Mouse (Mus musculus): ENCODE data around the gene Gm42674. TPM values are rescaled to one million over a fixed set of nuclear protein-coding genes. Genes with fewer than 3 reads are reported as not detected.

Gm42674 gene
- polyA plus RNA-seq, 1 experiment, result not detected

GRCm38 (mm10) chr3:90639511-90640154 is 37.9 kb downstream of the Gm42674 start:
- WGBS, result 49% methylated on average over 7 of the region's 7 CpGs
- no peak for TF ChIP-seq POLR2A (IDR thresholded peaks at IDR 0.05; ENCODE audit: low read depth, low read length)
- peak; percentile 52; the same call in 1 of the 2 replicates for TF ChIP-seq CTCF (IDR thresholded peaks at IDR 0.05; ENCODE audit: extremely low read depth, insufficient read depth, insufficient read length, insufficient replicate concordance)
- H3K27me3 ChIP-seq (ENCODE audit: control insufficient read depth, insufficient read depth, low read length), result no peaks in the 10 kb centered on the region
- no peak overlapping the region for H3K27ac ChIP-seq (ENCODE audit: insufficient read depth, low read length)
- peak in 1 of 2 experiments; percentile 61 for DNase-seq (ENCODE audit: low read depth in 1 of 2, low spot score in 2 of 2)
- no peaks in the 10 kb centered on the region for H3K4me1 ChIP-seq (ENCODE audit: control insufficient read depth, insufficient read depth, insufficient read length)
- no peak overlapping the region for H3K4me3 ChIP-seq (ENCODE audit: extremely low read depth, insufficient read depth, insufficient read length)
- no peaks in the 10 kb centered on the region for H3K36me3 ChIP-seq (ENCODE audit: control insufficient read depth, insufficient read depth, low read length)

GRCm38 (mm10) chr3:90640981-90641380 is 39.3 kb downstream of the Gm42674 start:
- H3K4me1 ChIP-seq (ENCODE audit: control insufficient read depth, insufficient read depth, insufficient read length), result no peaks in the 10 kb centered on the region
- 75% methylated on average over 7 of the region's 7 CpGs for WGBS
- TF ChIP-seq POLR2A (IDR thresholded peaks at IDR 0.05; ENCODE audit: low read depth, low read length) (no peak), CTCF (IDR thresholded peaks at IDR 0.05; ENCODE audit: extremely low read depth, insufficient read depth, insufficient read length, insufficient replicate concordance) (no peak)

GRCm38 (mm10) chr3:90644220-90644619 is 42.5 kb downstream of the Gm42674 start:
- no peaks in the 10 kb centered on the region for H3K36me3 ChIP-seq (ENCODE audit: control insufficient read depth, insufficient read depth, low read length)
- no peak overlapping the region for H3K4me3 ChIP-seq (ENCODE audit: extremely low read depth, insufficient read depth, insufficient read length)
- 44% methylated on average over 3 of the region's 3 CpGs for WGBS
- H3K4me1 ChIP-seq (ENCODE audit: control insufficient read depth, insufficient read depth, insufficient read length), result no peaks in the 10 kb centered on the region
- no peak overlapping the region for H3K27ac ChIP-seq (ENCODE audit: insufficient read depth, low read length)
- peak; percentile 63; the same call in 1 of the 2 replicates for TF ChIP-seq CTCF (IDR thresholded peaks at IDR 0.05; ENCODE audit: extremely low read depth, insufficient read depth, insufficient read length, insufficient replicate concordance)
- no peak for TF ChIP-seq POLR2A (IDR thresholded peaks at IDR 0.05; ENCODE audit: low read depth, low read length)
- no peaks in the 10 kb centered on the region for H3K27me3 ChIP-seq (ENCODE audit: control insufficient read depth, insufficient read depth, low read length)
- peak in 1 of 2 experiments; percentile 46 for DNase-seq (ENCODE audit: low read depth in 1 of 2, low spot score in 2 of 2)

More at GRCm38 (mm10) chr3:90640981-90641380, 39.3 kb downstream of the Gm42674 start:
- no peak overlapping the region for H3K27ac ChIP-seq (ENCODE audit: insufficient read depth, low read length)
- H3K4me3 ChIP-seq (ENCODE audit: extremely low read depth, insufficient read depth, insufficient read length), result no peak overlapping the region
- no peaks in the 10 kb centered on the region for H3K27me3 ChIP-seq (ENCODE audit: control insufficient read depth, insufficient read depth, low read length)
- no peak for DNase-seq (ENCODE audit: low read depth in 1 of 2, low spot score in 2 of 2)
- H3K36me3 ChIP-seq (ENCODE audit: control insufficient read depth, insufficient read depth, low read length), result no peaks in the 10 kb centered on the region

GRCm38 (mm10) chr3:90647291-90647690 is 45.6 kb downstream of the Gm42674 start:
- H3K4me1 ChIP-seq (ENCODE audit: control insufficient read depth, insufficient read depth, insufficient read length), result no peaks in the 10 kb centered on the region
- H3K27ac ChIP-seq (ENCODE audit: insufficient read depth, low read length), result no peak overlapping the region
- H3K36me3 ChIP-seq (ENCODE audit: control insufficient read depth, insufficient read depth, low read length), result no peaks in the 10 kb centered on the region
- no peak overlapping the region for H3K4me3 ChIP-seq (ENCODE audit: extremely low read depth, insufficient read depth, insufficient read length)
- TF ChIP-seq CTCF (IDR thresholded peaks at IDR 0.05; ENCODE audit: extremely low read depth, insufficient read depth, insufficient read length, insufficient replicate concordance) (no peak), POLR2A (IDR thresholded peaks at IDR 0.05; ENCODE audit: low read depth, low read length) (no peak)
- WGBS, result 90% methylated on average over 1 of the region's 1 CpGs
- no peaks in the 10 kb centered on the region for H3K27me3 ChIP-seq (ENCODE audit: control insufficient read depth, insufficient read depth, low read length)
- DNase-seq (ENCODE audit: low read depth in 1 of 2, low spot score in 2 of 2), result no peak

GRCm38 (mm10) chr3:90648981-90649380 is 47.3 kb downstream of the Gm42674 start:
- Histone ChIP-seq H3K4me3 (ENCODE audit: extremely low read depth, insufficient read depth, insufficient read length) (no peak overlapping the region), H3K27me3 (ENCODE audit: control insufficient read depth, insufficient read depth, low read length) (no peaks in the 10 kb centered on the region), H3K4me1 (ENCODE audit: control insufficient read depth, insufficient read depth, insufficient read length) (no peaks in the 10 kb centered on the region), H3K36me3 (ENCODE audit: control insufficient read depth, insufficient read depth, low read length) (no peaks in the 10 kb centered on the region), H3K27ac (ENCODE audit: insufficient read depth, low read length) (no peak overlapping the region)
- TF ChIP-seq CTCF (IDR thresholded peaks at IDR 0.05; ENCODE audit: extremely low read depth, insufficient read depth, insufficient read length, insufficient replicate concordance), result no peak
- no peak for TF ChIP-seq POLR2A (IDR thresholded peaks at IDR 0.05; ENCODE audit: low read depth, low read length)
- no peak for DNase-seq (ENCODE audit: low read depth in 1 of 2, low spot score in 2 of 2)

- TF ChIP-seq CTCF (IDR thresholded peaks at IDR 0.05; ENCODE audit: extremely low read depth, insufficient read depth, insufficient read length, insufficient replicate concordance) (no peak), POLR2A (IDR thresholded peaks at IDR 0.05; ENCODE audit: low read depth, low read length) (no peak)
- Histone ChIP-seq H3K27ac (ENCODE audit: insufficient read depth, low read length) (no peak overlapping the region), H3K27me3 (ENCODE audit: control insufficient read depth, insufficient read depth, low read length) (no peaks in the 10 kb centered on the region), H3K36me3 (ENCODE audit: control insufficient read depth, insufficient read depth, low read length) (no peaks in the 10 kb centered on the region), H3K4me1 (ENCODE audit: control insufficient read depth, insufficient read depth, insufficient read length) (no peaks in the 10 kb centered on the region), H3K4me3 (ENCODE audit: extremely low read depth, insufficient read depth, insufficient read length) (no peak overlapping the region)
- no peak for DNase-seq (ENCODE audit: low read depth in 1 of 2, low spot score in 2 of 2)
- WGBS, result 90% methylated on average over 2 of the region's 2 CpGs
Measured at GRCm38 (mm10) chr3:90649832-90650231, 48.1 kb downstream of the Gm42674 start.

GRCm38 (mm10) chr3:90652878-90653508 is 51.3 kb downstream of the Gm42674 start:
- WGBS, result 35% methylated on average over 5 of the region's 5 CpGs
- no peak overlapping the region for H3K4me3 ChIP-seq (ENCODE audit: extremely low read depth, insufficient read depth, insufficient read length)
- no peaks in the 10 kb centered on the region for H3K4me1 ChIP-seq (ENCODE audit: control insufficient read depth, insufficient read depth, insufficient read length)
- H3K36me3 ChIP-seq (ENCODE audit: control insufficient read depth, insufficient read depth, low read length), result no peaks in the 10 kb centered on the region
- no peak overlapping the region for H3K27ac ChIP-seq (ENCODE audit: insufficient read depth, low read length)
- peak; percentile 14 to 59 for DNase-seq (ENCODE audit: low read depth in 1 of 2, low spot score in 2 of 2)
- H3K27me3 ChIP-seq (ENCODE audit: control insufficient read depth, insufficient read depth, low read length), result no peaks in the 10 kb centered on the region
- peak; percentile 68; the same call in 1 of the 2 replicates for TF ChIP-seq CTCF (IDR thresholded peaks at IDR 0.05; ENCODE audit: extremely low read depth, insufficient read depth, insufficient read length, insufficient replicate concordance)
- no peak for TF ChIP-seq POLR2A (IDR thresholded peaks at IDR 0.05; ENCODE audit: low read depth, low read length)
